Mouse (Mus musculus): ENCODE results near the gene Adh7.

DNA sequence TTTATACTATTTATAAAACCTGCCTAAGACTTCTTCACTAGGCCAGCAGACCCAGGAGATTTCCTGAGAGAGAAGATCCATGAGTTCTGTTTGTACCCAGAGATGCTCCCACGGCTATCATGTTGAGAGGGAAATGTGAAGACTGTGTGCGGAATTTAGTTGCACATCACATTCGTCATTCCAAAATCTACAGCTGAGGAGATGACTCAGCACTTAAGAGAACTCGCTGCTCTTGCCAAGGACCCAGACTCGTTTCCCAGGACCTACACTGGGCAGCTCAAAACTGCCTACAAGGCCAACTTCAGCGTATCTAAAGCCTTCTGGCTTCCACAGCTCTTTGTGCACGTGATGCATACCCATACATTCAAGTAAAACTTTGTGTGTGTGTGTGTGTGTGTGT is 25.3 kb upstream of the Adh7 start:
- TF ChIP-seq POLR2A (IDR thresholded peaks at IDR 0.05; ENCODE audit: control insufficient read depth, low read depth, low read length) (no peak), CTCF (IDR thresholded peaks at IDR 0.05; ENCODE audit: control insufficient read depth, insufficient read depth, insufficient replicate concordance, low read depth, low read length) (no peak)
